Mouse (Mus musculus) cortical plate, adult 2 months (tissue): ENCODE data around the gene Syngr1.

Experiments used
- CTCF ChIP-seq: fragments of 200-500 bp; IDR thresholded peaks from 2 replicates; pipeline ENCODE4 v1.5.1; 2011; ENCODE audit warnings: mild to moderate bottlenecking, control low read depth, low read length; ENCODE audit not compliant: insufficient read depth; ENCODE audit errors: extremely low read depth
- POLR2A ChIP-seq: fragments of 200-500 bp; IDR thresholded peaks from 2 replicates; pipeline ENCODE4 v1.6.1; 2011; ENCODE audit warnings: mild to moderate bottlenecking, low read length, control low read depth; ENCODE audit not compliant: insufficient read depth; ENCODE audit errors: extremely low read depth

- TF ChIP-seq CTCF (no peak), POLR2A (no peak)
Measured at GRCm38 (mm10) chr15:80158001-80158706, 67.0 kb downstream of the Syngr1 start.
